Mouse (Mus musculus) adrenal gland (tissue): Measurements from ENCODE around the gene Dnase1l3.

Source experiments
- intact Hi-C: fragments of 180-260 bp; cut with DNase I; formaldehyde crosslinking; loops from one replicate; pipeline ENCODE4 v1.15.1; 2025

Dnase1l3 gene

DNA sequence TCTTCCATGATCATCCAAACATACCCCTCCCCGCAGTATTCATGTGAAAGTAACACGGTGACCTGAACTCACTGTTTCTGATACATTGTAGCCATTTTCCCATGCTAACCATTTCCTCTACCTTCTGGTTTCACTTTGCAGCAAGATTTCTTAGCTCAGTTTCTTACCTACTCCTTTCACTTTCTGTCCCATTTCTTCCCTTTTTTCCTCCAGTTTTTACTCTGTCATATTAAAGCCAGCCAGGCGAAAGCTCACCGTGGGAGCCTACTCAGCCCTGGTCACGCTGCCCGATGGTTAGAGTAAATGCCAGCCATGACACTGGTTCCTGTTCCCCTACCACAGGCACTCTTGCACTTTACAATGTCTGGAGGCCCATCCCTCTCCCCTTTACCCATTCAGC is 7.5 kb downstream of the Dnase1l3 start:
- intact Hi-C loops = no loop called here

DNA sequence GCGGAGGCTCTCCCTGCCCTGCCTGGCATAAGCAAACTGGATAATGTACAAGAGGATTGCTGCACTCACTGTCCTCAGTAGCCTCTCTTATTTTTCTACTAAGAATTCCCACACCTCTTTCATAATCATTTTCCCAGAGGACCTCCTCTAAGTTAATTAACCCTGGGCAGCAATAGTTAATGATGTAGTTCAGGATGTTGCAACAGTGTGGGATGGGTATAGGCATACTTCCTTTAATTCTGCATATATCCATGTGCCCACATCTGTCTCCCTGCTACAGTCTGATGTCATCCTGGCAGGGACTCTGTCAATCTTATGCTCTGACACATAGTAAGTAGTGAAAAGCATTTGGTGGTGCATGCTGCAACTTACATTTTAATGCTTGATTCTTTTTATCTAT is 13.1 kb downstream of the Dnase1l3 start:
- intact Hi-C loops = no loop called here

DNA sequence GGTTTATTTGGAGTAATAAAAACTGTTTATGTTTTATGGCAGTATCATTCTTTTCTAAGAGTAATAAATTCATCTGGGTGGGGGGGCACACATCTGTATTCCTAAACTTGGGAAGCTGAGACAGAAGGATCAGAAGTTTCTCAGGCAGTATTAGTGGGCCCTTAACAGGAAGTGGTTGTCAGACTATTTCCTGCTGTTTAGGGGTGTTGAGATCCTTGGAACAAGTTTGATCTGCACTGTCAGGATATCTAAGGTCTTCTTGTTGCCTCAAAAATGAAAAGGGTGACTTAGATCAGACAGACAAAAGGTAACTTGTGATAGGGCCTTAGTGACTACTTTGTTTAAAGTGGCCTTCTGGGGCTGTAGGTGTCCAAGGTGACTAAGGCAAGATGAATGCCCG is 16.2 kb downstream of the Dnase1l3 start:
- intact Hi-C loops = no loop called here

DNA sequence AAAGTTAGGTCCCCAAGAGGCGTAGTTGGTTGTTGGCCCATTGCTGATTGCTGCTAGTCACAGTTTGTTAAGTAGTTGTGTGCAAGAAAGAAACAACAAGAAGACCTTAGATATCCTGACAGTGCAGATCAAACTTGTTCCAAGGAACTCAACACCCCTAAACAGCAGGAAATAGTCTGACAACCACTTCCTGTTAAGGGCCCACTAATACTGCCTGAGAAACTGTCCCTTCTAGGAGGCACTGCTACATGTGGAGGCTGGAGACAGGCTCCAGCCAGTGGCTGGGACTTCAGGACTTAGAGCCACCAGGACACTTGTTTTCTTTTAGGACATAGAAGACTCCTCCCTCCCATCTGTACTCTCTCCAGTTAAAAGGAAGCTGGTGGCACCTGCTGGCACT is 16.9 kb downstream of the Dnase1l3 start:
- intact Hi-C loops = no loop called here

DNA sequence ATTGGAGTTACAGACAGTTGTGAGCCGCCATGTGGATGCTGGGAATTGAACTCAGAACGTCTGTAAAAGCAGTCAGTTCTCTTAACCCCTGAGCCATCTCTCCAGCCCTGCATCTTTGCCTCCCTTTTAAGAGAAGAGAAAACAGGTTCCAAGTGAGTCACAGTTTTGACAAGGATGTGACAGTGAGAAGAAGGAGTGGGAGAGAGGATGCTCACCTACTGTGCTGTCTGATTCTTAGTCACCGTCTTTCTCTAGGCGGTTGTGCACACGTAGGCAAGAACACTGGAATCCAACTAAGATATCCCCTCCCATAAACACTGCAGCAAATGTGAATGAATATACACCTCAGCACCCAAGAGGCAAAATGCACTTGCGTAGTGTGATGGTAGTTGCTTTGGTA is 19.2 kb downstream of the Dnase1l3 start:
- intact Hi-C loops = no loop called here

DNA sequence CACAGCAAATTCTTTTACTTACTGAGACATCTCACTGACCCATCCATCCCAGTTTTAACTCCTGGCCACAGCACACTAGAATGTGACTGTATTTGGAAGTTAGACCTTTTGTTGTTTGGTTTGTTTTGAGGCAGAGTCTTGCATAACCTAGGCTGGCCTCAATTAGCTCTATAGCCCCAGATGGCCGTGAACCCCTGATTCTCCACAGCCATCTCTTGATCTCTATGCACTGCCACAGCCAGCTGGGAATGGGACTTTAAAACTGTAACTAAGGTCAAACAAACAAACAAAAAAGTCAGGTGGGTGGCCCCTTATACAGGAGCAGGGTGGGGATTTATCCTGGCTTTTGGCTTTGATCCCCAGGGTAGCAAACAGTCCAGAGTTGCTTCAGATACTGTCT is 19.7 kb downstream of the Dnase1l3 start:
- intact Hi-C loops = no loop called here

DNA sequence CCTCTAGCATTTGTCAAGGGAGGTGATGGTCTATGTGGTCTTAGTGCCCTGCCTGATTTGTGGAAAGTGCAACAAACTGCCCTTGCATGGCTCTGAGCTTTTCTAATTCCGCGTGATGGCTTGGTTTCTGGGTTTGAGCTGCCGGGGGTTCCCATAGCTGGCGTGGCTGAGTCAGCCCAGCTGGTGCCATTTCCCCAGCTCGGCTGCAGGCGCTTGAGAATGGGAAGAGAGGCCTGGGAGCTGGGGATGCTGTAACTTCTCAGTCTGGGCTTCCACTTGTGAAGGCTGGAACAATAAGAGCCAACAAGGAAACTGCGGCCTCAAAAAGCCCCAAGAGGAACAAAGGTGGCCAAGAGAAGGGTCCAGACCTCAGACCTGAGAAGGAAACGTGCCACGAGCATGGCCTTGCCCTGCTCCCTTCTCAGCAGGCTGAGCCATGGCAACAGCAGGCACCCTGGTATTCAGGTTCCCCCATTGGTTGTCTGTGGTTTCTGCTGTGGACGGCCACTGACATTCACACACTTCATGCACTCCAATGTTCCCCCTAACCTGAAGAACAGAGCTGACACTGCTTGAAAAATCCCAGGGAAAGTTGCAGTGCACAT is 22.4 kb downstream of the Dnase1l3 start:
- intact Hi-C loops = no loop called here

DNA sequence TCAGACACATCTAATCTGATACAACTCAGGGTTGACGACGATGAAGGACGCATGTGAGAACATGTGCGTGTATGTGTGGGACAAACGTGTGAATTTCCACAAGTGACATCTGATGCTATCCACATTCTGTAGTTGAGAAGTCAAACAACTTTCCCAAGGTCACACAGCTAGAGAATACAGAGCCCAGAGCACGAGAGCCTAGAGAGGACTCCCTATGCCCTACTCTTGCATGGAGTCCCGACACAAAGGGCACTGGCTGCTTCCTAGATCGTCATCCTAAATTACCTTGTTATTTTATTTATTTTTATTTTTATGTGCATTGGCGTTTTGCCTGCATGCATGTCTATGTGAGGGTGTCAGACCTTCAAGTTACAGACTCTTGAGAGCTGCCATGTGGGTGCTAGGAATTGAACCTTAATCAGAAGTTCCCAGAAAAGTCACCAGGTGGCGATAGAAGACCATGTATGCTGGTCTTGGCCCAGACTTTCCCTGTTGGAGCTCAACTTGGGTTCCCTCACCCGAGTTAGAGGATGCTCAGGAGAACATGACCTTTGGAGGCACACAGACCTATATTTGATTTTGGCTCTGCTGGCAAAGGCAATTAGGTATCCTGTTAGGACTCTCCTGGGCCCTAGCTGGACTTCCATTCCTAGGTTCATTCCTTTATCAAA is 30.0 kb downstream of the Dnase1l3 start:
- intact Hi-C loops = loop anchor here (1.0 to 10.0 kb wide), 2 partner anchors 32 to 80 kb away; no protein-coding TSS in a partner anchor

DNA sequence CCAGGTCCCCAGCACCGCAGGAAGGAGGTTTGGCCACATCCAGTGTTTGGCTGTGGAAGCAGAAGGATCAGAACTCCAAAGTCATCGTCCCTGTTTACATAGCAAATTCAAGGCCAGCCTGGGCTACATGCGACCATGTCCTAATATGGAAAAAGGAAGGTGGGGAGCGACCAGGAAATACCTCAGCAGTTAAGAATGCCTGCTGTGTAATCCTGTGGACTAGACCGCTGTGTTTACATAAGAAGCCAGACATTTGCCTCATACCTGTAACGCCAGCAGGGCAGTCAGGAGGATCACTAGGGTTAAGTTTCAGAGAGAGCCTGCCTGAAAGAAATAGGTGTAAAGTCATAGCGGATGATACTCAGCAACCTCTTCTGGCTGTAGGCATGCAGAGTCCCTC is 31.2 kb downstream of the Dnase1l3 start:
- intact Hi-C loops = loop anchor here (10.0 kb wide), 1 partner anchor 82 kb away; no protein-coding TSS in a partner anchor

DNA sequence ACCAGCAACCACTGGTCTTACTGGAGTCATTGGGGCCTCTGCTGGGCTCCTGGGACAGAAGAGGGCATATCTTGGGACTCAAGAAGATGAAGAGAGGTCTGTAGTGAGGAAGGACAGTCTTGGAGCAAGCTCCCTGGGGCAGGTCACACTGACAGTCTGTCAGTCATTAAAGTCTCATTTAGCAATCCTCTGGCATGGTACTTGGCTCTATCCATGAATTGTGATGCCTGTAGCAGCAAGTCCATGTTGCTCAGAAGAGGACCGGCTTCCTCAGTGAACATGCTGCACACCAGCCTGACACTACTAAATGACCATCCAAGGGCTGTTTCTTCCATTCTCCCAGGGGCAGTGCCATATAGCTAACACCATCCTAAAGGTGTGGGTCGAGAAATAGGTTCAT is 31.7 kb downstream of the Dnase1l3 start:
- intact Hi-C loops = loop anchor here (10.0 kb wide), 1 partner anchor 82 kb away; no protein-coding TSS in a partner anchor

DNA sequence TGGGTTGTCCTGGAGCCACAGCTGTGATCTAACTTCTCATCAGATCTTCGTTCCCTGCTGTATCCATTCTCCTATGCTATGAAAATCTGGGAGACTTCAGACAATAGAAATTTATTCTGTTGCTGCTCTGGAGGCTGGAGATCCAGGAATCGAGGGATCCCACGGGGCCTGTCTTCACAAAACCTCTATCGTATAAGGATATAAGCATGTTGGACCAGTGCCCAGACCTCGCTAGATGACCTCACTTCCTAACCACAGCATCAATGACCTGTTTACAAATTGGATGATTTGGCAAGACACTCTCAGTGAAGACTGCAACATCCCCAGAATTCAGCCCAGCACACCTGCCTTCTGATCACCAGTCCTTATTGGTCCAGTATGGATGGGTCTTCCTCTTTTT is 32.7 kb downstream of the Dnase1l3 start:
- intact Hi-C loops = loop anchor here (10.0 kb wide), 1 partner anchor 83 kb away; no protein-coding TSS in a partner anchor

DNA sequence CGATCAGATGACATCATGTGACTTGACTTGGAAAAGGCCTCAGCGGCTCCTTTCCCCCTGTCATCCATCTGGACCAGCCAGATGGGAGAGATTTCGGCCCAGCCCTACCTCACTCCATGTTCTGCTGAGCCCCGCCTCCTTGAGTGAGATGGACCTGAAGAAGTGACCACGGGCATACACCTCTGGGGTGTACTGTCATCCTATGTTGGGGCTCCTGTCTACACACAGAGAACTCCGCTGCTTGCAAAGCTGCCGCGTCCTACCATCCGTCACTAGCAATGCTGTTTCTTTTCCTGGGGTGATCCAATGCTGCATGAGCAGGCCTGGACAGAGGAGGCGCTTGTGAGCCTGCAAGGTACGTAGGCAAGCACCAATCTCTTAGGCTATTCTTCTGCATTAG is 33.8 kb downstream of the Dnase1l3 start:
- intact Hi-C loops = loop anchor here (10.0 kb wide), 1 partner anchor 84 kb away; no protein-coding TSS in a partner anchor

DNA sequence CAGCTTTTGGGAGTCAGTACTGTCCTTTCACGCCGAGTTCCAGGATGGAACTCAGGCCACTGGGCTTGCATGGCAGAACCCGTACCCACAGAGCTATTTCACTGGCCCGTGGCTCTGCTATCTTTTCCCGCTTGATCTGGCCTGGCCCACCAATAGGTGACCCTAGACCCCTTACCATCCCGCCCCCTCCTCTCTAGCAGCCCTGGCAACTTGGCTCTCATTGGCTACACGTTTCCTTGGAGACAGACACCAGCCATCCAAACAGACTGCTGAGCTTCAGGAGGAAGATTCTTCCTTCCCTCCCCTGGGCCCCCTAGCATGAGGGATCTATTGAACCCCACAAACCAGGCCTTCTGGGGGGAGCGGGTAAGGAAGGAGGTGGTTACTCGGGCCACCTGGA is 37.3 kb downstream of the Dnase1l3 start, which contains the start of gene Gm45521:
TSS of gene Gm45521 (plus strand) at position 240 of the 400 bp plus-strand sequence.
- intact Hi-C loops = no loop called here

DNA sequence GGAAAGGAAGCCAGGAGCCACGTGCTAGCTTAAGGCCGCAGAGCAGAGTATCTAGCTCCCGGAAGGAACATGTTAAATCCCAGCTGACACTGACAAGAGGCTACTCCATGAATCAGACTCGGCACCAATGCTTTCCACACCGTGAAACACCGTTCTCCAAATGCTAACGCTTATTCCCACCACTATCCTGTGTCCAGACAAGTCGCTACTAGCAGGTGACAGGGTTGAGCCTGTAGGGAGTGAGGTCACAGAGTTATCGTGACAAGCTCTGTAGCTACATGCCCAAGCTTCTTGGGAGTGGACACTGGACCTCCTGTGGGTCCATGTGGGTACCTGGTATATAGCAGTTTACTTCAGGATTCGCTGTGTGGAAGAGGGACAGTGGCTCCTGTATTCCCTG is 37.9 kb downstream of the Dnase1l3 start:
- intact Hi-C loops = no loop called here

DNA sequence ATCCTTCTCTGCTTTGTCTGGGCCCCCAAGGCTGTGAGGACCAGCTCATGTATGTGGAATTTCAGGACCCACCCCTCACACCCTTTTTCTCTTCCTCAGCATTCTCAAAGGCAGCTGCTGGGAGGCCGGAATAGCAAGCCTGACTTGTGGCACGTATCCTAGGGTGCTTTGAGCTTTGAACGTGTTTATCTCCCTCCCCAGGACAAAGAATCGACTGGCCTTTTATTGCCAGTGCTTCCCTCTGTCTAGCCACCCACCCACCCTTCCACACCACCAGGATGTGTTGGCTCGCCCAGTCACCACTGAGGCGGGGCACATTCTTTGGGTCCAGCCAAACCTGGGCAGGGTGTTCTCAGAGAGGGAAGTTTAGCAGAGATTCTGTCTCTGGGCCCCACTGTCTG is 40.3 kb downstream of the Dnase1l3 start:
- intact Hi-C loops = no loop called here

DNA sequence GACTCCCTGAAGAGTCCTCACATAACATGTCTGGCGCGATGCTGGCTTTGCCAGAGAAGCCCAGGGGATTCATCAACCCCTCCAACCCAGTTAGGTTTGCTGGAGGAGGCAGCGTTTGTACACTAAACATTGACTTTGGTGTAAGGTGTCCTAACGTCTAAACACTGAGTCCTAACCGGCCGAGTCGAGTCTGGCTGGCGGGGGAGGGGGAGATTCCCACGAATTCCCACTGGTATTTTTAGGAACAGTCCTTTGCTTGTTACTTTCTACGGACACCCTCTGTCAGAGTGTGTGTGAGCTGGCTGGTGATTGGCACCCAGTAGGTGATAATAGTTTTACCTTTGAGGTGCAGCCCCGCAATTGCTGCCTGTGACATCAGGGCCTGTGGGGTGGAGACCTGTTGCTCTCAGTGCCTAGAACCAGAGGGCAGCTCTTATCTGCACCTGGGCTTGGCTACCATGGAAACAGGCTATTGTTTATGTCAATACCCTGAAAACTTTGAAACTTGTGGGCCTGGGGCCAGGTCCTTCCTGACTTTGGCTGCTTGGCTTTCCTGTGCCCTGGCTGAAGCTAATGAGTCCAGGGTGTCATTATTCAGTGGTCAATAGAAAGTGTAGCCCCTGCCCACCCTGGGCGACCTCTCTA is 41.6 kb downstream of the Dnase1l3 start:
- intact Hi-C loops = no loop called here

DNA sequence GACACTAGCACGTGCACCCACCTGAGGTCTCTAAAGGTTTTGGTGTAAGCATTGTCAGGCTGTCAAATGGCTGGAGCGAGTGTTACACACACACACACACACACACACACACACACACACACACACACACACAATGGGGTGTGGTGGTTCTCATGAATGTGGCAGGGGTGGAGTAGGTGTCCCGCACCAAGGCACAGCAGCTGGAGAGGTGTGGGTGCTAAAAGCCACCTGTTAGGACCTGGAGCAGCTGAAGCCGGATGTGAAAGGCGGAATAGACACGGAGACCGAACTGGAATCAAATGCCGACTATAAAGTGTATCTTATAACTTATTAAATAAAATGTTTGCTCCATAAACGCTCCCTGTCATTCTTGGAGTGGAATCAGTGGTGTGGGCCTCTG is 43.1 kb downstream of the Dnase1l3 start:
- intact Hi-C loops = no loop called here

DNA sequence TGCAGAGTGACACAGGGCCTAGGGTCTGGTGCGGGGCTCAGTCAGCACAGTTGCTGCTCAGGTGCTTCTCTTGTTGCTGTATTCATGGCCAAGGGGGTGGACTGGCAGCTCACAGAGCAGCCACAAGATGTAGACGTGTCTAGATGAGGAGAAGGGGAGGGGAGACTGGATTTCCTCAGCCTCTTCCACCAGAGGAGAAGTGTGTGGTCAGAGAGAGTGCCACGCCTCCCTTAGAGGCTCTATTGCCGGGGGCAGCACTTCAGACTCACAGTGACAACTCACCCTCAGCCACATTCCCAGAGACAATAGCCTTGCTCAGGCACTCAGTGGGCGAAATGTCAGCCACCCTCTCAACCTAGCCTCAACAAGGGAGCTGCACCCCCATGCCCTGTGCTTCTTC is 49.1 kb downstream of the Dnase1l3 start:
- intact Hi-C loops = no loop called here

DNA sequence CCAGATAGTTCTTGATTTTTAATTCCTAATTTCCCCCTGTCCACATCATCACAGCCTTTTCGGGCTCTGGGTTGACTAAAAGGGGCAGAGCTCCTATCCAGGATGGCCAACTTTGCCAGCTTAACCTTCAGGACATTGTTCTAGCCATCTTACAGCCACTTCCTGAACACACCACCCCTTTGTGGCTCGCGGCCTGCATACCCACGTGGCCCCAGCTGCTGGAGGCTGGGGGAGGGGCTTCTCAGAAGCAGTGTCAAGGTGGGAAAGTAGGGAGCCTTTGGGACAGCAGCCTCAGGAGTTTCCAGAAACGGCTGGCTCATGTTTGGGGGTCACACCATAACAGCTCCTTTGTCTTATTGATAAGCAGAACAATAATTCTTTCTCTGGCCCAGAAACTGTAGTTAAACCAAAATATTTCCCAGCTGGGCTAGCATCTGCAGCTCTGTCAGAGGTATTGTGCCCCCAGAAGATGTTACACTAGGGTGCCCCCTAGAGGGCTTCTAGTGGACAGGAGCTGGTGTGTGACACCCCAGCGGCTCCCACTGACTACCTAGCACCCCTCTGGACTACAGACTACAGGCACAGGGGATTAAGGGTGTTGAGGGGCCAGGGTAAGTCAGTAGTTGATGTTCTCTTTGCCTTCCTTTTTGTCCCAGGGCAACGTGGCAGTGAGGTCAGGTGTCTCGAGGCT is 49.9 kb downstream of the Dnase1l3 start:
- intact Hi-C loops = loop anchor here (5.0 kb wide), 1 partner anchor 127 kb away; the partner anchor contains the start of gene Flnb

DNA sequence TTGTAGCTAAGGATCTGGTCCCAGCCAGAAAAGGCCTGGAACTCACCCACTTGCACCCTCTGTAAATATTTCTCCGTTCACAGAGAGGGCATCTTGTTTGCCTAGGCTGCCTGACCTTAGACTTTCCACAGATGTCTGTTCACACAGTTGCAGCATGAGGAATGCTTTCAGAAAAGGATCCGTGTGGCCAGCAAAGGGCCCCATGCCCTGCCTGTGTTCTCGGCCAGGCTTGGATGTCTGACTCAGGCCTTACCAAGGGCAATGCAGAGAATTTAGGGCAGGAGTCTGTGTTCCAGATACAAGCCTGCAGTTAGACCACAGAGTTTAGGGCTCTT is 50.6 kb downstream of the Dnase1l3 start:
- intact Hi-C loops = loop anchor here (5.0 kb wide), 1 partner anchor 126 kb away; the partner anchor contains the start of gene Flnb

DNA sequence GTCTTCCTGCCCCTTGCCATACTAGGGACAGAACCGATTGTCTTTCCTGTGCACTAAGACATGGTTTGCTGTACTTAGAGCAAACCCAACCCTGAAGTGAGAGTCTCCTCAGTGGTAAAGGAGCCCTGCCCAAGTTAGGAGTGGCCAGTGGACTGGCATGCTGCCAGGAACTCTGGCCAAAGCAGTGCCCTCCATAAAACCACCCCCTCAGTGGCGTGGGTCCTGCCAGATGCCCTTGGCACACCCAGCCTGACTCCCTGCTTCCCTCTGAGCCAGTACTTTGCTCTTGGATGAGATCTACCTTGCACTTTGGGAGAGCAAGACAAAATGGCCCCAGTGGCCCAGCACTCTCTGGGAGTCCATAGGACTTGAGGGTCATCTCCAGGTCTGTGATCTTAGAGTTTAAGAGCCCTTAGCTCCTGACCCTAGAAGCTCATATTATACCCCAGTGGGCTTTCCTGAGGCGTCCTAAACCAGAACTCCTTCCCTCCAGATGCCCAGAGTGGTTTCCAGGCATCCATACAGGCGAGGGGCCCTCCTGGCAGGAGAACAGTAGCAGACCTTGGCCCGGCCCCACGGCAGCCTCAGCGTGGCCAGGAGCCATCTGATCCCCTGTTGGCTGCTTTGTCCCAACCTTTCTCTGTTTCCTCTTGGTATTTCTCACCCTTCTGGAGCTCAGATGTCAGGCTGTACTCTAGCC is 51.1 kb downstream of the Dnase1l3 start:
- intact Hi-C loops = loop anchor here (5.0 kb wide), 1 partner anchor 126 kb away; the partner anchor contains the start of gene Flnb
